Mouse (Mus musculus) liver (tissue): ENCODE data around the gene Tedc1.

ENCODE experiments used
- DNase-seq: peaks from one replicate; pipeline ENCODE4 v3.0.0-alpha.2; 2020; ENCODE audit warnings: mixed read lengths

The Tedc1 gene

DNA sequence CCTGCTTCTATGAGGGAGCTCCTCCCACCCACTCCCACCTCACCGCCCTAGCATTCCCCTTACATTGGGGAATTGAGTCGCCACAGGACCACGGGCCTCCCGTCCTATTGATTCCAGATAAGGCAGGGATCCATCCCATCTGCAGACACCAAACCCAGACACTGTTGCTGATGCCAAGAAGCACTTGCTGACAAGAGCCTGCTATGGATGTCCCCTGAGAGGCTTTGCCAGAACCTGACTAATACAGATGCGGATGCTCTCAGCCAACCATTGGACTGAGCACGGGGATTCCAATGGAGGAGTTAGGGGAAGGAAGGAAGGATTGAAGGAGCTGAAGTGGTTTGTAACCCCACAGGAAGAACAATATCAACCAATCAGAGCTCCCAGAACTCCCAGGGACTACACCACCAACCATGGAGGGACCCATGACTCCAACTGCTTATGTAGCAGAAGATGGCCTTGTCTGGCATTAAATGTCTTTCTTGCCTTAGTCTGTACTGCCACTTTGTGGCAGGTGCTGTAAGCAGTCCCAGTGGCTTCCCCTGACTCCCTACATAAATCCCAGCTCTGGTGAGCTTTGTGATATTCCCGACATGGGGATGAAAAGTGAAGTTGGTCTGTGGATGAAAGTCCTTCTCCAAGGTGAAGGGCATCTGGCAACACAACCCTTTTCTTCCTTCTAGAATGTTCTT lies 49.2 kb downstream of the Tedc1 start:
- no peak for DNase-seq

DNA sequence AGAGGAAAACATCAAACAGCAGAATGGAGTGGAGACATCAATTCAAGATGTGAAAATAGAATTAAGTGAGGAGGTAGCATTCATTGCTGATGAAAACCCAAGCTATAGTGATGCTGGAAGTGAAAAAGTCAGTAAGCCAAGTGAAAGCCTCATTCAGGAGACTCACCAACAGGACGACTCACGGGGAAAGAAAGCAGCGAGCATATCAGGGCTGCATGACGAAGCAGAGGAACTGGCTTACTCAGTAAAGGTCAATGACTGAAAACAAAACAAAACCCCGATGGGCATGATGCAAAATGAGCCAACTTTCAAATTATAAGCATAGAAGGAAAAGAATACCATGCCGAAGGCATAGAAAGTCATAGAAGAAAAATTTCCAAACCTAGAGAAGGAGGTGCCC lies 51.5 kb downstream of the Tedc1 start:
- no peak for DNase-seq

DNA sequence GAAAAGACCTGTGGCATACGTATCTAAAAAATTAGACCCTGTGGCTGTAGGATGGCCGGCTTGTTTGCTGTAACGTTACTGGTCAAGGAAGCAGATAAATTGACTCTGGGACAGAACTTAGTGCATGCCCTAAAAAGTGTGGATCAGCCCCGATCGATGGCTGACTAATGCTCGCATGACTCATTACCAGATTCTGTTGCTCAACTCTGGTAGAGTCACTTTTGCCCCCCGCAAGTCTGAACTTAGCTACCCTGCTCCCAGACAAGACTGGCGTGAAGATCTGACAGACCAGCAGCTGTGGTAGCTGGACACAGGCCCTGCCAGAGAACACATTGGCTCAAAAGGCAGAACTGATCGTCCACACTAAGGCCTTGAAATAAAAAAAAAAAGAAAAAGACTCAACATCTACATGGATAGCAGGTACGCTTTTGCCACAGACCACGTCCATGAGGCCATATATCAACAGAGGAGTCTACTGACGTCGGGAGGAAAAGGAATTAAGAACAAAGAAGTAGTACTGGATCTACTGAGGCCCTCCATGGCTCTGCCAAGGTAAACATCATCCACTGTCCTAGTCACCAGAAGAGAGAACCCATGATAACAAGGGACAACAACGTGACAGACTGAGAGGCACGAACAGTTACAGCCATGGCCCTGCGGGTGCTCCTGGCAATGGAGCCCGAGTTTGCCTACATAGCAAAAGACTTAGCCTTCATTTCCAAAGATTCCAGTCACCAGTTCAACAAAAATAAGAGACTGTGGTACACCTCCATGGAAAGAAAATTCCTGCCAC lies 54.6 kb downstream of the Tedc1 start:
- DNase-seq, result no peak

DNA sequence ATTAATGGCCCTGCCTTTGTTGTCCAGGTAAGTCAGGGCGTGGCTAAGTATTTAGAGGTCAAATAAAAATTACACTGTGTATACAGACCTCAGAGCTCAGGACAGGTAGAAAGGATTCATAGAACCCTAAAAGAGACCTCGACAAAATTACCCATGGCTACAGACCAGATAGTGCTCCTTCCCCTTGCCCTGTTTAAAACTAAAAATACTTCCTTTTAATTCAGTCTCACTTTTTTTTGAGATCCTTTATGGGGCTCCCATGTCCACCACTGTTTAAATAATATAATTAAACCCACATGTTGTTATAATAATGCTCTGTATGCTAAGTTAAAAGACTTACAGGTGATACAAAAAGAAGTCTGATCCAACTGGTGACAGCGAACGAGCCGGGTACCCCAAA lies 55.6 kb downstream of the Tedc1 start:
- no peak for DNase-seq

DNA sequence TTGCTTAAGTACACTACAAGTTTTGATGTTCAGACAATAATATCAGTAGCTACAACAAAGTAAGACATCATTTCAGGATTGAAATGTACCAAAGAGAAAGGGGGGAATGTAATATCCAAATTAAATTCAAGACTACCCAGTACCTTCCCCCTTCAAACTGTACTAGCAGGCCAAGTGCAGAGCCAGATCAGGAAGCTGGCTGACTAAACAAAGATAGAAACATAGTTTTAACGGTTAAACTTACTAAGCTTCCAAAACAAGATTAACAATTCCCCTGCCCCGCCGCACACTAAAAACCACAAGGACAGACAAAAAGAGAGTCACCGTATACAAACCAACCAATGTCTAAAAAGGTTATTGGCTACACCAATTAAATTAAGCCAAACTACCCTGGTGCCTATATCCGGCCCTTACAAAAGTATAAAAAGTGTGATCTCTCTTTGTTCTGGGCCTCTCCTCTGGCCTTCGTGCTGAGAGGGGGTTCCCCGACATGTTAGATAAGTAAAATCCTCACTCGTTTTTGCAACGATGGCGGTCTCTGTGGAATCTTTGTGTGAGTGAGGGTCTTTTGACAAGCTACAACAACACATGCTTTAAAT lies 56.2 kb downstream of the Tedc1 start:
- no peak for DNase-seq

DNA sequence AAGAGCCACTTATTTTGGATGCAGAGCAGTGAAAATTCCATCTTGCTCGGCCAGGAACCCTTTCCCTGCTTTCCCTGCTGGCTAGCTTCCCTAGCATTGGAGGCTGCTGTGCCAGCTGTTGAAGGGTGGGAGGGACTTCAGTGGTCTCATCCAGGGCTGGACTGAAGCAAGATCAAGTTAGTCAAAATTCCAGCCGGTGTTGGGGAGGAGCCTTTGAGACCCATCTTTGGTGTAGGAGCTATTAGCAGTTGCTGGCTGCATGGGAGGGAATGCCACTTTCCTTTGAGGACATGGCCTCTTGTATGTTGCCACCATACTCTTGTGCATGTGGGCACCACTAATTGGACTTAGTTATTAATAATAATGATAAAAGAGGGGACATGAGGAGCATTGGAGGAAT lies 57.0 kb downstream of the Tedc1 start:
- DNase-seq, result no peak

DNA sequence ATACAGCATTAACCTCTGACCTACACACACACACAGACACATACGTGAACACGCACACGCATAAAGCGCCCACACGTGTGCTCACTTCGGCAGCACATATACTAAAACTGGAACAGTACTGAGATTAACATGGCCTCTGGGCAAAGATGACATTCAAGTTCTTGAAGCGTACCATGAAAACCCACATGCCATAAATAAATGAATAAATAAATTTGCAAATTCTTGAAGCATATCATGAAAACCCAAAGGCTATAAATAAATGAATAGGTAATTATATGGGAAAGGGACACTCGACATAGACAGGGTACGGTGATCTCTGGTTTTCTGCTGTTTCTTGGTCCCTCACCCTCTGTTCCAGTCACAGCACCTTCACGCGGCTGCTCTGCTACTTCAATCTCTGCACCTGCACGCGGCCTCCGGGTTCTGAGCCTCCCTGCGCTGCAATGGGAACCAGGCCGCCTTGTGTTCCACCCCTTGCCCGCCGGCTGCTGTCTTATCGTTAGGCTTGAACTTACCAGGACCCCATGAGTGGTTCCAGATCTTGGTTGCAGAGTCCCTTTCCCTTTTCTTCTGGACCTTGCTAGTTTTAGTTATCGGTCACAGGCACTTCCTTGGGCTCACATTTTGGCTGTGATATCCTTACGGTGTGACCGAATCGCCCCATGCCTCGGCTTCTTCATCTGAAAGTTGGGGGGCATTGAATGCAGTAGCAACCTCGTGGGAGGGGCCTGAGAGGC lies 58.0 kb downstream of the Tedc1 start:
- no peak for DNase-seq

DNA sequence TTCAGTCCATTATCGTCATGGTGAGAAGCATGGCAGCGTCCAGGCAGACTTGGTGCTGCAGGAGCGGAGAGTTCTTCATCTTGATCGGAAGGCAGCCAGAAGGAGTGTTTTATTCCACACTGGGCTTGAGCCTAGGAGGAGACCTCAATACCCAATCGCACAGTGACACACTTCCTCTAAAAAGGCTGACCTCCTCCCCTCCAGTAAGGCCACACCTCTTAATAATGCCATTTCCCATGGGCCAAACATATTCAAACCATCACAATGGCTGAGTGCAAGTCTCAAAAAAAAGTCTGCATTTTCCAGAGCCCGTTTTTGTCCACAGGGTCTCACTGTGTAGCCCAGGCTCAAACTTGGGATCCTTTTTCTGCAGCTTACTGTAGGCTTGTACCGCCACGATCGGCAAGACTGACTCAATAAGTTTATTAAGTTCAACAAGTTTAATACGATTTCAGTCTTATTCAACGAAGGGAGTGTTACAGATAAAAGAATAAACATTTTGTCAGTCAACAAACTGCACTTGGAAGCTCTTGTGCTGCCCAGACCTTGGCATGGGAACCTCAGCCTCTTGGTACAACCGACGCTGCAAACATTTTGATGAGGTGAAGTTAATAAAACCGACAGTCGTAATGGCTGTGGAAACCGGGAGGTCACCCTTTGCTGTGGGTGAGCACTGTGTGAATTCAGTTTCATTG lies 58.9 kb downstream of the Tedc1 start:
- no peak for DNase-seq
